Mouse (Mus musculus): ENCODE results near the gene Cd300lf. TPM values are rescaled to one million over a fixed set of nuclear protein-coding genes. Genes with fewer than 3 reads are reported as not detected.

Cd300lf gene
- polyA plus RNA-seq, 1 experiment from 2014 or later, result 0.36 TPM

DNA sequence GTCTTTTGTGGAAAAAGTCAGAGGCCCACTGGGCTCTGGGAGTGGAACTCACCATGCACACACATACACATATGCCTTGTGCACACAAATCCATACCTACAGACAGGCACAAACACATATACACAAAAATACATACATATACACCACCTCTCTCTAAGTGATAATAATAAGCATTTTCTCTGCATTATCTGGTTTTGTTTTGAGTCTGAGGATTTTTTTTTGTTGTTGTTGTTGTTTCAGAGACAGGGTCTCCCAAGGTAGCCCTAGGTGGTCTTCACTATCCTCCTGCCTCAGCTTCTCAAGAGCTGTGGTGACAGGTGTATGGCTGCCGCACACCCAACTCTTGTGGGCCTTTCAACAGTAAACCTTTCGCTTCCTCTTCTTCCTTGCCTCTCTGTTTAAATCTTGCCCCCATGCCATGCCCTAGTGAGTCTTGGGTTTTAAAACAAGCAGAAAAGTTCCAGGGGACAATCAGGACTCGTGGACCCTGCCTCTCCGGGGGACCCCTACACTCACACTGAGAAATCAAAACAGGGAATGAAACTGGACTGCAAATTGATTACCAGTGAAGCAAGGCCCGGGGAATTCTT is 33.7 kb downstream of the Cd300lf start:
- WGBS, result 65% methylated on average over 5 of the region's 5 CpGs
- Histone ChIP-seq H3K4me2 (no peak overlapping the region), H3K36me3 (no peaks in the 10 kb centered on the region), H3K27ac (no peak overlapping the region), H3K27me3 (no peaks in the 10 kb centered on the region; the same call in 1 of the 2 replicates), H3K9me3 (replicated peaks) (no peaks in the 10 kb centered on the region), H3K4me1 (0 out of 2 replicates have a peak, but pooled peaks cover 7% of the 10 kb centered on the region), H3K9ac (no peak overlapping the region), H3K4me3 (replicated peaks) (no peak overlapping the region)
- no peak for ATAC-seq (replicated peaks; ENCODE audit: low FRiP score)

DNA sequence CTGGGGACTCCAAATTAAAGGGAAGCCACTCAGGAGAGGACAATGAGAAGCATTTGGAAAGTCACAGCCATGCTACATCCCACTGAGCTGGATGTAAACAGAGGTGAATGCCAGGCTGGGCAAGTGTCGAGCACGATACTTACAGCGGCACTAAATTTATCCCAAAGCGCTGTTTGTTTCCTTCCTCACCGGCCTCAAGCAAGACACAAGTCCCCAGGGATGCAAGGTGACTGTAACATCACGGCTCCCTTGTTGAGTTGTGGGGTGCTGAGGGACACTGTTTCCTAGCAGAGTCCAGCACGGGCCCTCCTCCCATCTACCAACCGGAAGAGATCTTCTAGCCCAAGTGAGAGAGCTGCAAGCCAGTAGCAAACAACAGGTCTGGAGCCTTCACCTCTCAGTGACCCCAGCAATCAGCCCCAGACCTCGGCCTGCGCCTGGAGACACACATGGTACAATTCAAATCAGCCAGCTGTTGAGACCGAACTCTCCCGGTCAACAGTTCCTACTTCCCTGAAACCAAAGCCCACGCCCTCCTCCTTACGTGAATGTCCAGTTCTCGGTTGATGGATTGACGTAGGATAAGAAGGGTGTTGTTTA is 34.5 kb downstream of the Cd300lf start:
- H3K4me2 ChIP-seq, result no peak overlapping the region
- H3K4me1 ChIP-seq, result 0 out of 2 replicates have a peak, but pooled peaks cover 7% of the 10 kb centered on the region
- H3K4me3 ChIP-seq (replicated peaks), result no peak overlapping the region
- H3K9ac ChIP-seq, result no peak overlapping the region
- H3K27ac ChIP-seq, result no peak overlapping the region
- no peaks in the 10 kb centered on the region; the same call in 1 of the 2 replicates for H3K27me3 ChIP-seq
- H3K9me3 ChIP-seq (replicated peaks), result no peaks in the 10 kb centered on the region
- 30% methylated on average over 16 of the region's 16 CpGs for WGBS
- no peak for ATAC-seq (replicated peaks; ENCODE audit: low FRiP score)
- no peaks in the 10 kb centered on the region for H3K36me3 ChIP-seq

DNA sequence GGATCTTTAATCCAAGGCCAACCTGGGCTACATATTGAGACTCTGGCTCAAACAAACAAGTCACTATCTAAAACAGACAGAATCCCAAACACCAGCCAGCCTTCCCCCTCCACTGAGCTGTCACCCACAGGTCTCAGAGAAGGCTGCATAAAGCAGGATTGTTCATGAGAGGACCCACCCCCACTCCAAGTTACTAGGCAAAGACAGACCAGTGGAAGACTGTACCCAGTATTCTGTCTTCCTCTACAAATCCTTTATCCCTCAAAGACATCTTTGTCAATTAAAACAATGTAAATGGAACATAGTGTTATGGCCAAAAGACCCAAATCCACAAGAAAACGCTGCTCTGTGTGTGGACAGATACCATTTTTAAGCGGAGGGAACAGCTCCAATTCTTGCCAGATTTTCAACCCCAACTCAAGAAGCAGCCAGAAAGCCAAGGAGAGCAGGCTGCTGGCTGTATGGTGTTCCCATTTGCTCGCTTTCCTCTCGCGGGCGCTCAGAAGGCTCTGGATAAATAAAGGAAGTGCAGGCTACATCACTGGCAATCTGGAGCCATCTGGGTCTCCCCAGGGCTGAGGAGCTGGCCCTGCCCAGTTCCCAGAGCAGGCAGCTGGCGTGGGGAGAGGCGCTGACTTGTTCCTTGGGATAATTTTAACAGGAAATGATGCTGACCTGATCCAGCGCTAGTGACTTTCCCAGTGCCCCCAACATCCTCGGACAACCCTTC is 35.4 kb downstream of the Cd300lf start:
- Histone ChIP-seq H3K4me2 (no peak overlapping the region), H3K36me3 (no peaks in the 10 kb centered on the region), H3K27me3 (no peaks in the 10 kb centered on the region; the same call in 1 of the 2 replicates), H3K27ac (no peak overlapping the region), H3K9ac (no peak overlapping the region), H3K9me3 (replicated peaks) (0 out of 2 replicates have a peak, but pooled peaks cover 3% of the 10 kb centered on the region), H3K4me3 (replicated peaks) (no peak overlapping the region), H3K4me1 (0 out of 2 replicates have a peak, but pooled peaks cover 7% of the 10 kb centered on the region)
- ATAC-seq (replicated peaks; ENCODE audit: low FRiP score), result no peak
- WGBS, result 51% methylated on average over 10 of the region's 10 CpGs

DNA sequence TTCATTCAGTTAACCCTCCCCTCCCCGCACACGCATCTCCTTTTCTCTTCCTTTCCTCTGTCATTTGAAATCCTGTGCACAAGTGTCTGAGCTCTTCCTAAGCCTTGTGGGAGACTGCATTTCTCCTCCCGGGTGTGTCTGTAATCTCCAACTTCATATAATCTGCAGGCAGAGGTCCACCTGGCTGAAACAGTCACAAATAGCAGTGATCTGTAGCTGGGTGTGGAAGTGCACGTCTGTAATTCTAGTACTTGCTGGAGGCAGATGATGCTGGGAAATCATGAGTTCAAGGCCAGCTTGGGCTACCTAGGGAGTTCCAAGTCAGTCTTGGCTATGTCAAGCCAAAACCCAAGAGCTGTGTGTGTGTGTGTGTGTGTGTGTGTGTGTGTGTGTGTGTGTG is 41.7 kb downstream of the Cd300lf start:
- H3K27me3 ChIP-seq, result peaks cover 38% of the 10 kb centered on the region
- WGBS, result 15% methylated on average over 4 of the region's 4 CpGs

DNA sequence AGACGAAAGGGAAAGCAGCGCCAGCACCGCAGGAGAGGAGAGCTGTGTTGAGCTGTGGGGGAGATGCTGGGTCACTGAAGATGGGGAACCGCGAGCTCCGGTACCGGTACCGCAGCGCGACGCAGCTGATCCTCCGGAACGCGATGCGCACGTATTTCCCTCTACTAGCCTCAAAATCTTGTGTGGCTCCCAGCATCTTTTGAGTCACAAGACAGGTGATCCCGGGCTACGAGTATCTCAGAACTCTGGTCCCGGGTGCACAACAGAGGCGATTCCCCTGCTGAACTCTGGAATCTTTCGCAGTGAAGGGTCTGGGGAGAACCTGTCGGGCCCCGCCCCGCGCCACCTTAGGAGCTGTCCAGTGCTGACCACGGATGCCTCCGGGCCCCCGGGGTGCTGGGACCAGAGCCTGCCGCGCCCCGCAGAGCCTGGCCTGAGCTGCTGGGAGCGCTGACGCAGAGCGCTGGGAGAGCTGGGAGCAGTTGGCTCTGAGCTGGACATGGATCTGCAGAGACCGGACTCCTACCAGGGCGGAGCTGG is 42.4 kb downstream of the Cd300lf start, which contains the start of gene Rab37:
Gene Rab37 (plus strand): TSS at position 70 of the 540 bp plus-strand sequence.
- H3K27ac ChIP-seq, result no peak within 1 kb of the TSS
- WGBS, result 3% methylated on average over 36 of the region's 36 CpGs
- H3K36me3 ChIP-seq, result no peaks in the 10 kb centered on the region
- peak; percentile 64 for ATAC-seq (replicated peaks; ENCODE audit: low FRiP score)
- peak within 1 kb of the TSS; percentile 20 for H3K4me2 ChIP-seq
- no peak within 1 kb of the TSS for H3K4me3 ChIP-seq (replicated peaks)
- peaks cover 38% of the 10 kb centered on the region for H3K27me3 ChIP-seq
- H3K4me1 ChIP-seq, result peaks cover 10% of the 10 kb centered on the region
- H3K9ac ChIP-seq, result no peak within 1 kb of the TSS
- H3K9me3 ChIP-seq (replicated peaks), result peaks cover 10% of the 10 kb centered on the region; the same call in 1 of the 2 replicates

More for the DNA sequence above, 41.7 kb downstream of the Cd300lf start:
- Histone ChIP-seq H3K4me1 (peaks cover 10% of the 10 kb centered on the region), H3K9ac (no peak overlapping the region), H3K9me3 (replicated peaks) (peaks cover 10% of the 10 kb centered on the region; the same call in 1 of the 2 replicates), H3K36me3 (no peaks in the 10 kb centered on the region), H3K4me3 (replicated peaks) (no peak overlapping the region), H3K27ac (no peak overlapping the region), H3K4me2 (peak overlapping the region; percentile 20)
- no peak for ATAC-seq (replicated peaks; ENCODE audit: low FRiP score)

DNA sequence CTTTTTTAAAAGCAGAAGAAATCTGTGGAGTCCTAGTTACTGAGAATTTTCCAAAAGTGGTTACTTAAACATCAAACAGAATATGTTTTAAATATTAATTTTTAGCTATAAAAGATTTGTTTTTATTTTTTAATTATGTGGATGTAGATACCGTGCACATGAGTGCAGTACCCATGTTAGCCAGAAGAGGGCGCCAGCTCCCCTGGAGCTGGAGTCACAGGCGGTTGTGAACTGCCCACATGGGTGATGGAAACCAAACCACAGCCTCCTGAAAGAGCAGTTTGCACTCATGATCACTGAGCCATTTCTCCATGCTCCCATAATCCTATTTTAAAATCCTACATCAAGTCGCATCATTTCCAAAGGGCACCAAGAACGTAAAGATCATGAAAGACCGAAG is 43.9 kb downstream of the Cd300lf start:
- ATAC-seq (replicated peaks; ENCODE audit: low FRiP score), result no peak
- Histone ChIP-seq H3K4me1 (peaks cover 10% of the 10 kb centered on the region), H3K27me3 (peaks cover 45% of the 10 kb centered on the region), H3K9ac (no peak overlapping the region), H3K36me3 (no peaks in the 10 kb centered on the region), H3K9me3 (replicated peaks) (peaks cover 10% of the 10 kb centered on the region; the same call in 1 of the 2 replicates), H3K27ac (no peak overlapping the region), H3K4me2 (no peak overlapping the region), H3K4me3 (replicated peaks) (no peak overlapping the region)
- 67% methylated on average over 6 of the region's 6 CpGs for WGBS

DNA sequence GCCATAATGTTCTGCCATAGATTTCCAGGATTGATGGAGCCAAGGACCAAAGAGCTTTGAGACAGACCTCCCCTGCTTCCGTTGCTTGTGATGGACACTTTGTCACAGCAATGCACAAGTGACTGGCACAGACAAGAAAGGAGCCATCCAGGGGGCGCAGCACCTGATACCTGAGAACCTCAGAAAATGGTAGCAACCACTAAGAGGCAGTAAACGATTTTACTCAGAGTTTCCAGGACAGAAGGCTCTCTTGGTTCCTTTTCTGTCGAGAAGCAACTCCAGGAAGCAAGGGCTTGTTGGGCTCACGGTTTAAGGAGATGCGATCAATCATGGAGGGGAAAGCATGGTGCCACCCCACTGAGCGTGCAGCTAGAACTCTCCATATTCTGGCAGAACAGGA is 47.6 kb downstream of the Cd300lf start:
- Histone ChIP-seq H3K27ac (no peak overlapping the region), H3K4me3 (replicated peaks) (no peak overlapping the region), H3K36me3 (no peaks in the 10 kb centered on the region), H3K27me3 (peaks cover 44% of the 10 kb centered on the region), H3K9me3 (replicated peaks) (peaks cover 4% of the 10 kb centered on the region; the same call in 1 of the 2 replicates), H3K4me2 (no peak overlapping the region), H3K9ac (no peak overlapping the region), H3K4me1 (0 out of 2 replicates have a peak, but pooled peaks cover 3% of the 10 kb centered on the region)
- ATAC-seq (replicated peaks; ENCODE audit: low FRiP score), result no peak
- 54% methylated on average over 7 of the region's 7 CpGs for WGBS

DNA sequence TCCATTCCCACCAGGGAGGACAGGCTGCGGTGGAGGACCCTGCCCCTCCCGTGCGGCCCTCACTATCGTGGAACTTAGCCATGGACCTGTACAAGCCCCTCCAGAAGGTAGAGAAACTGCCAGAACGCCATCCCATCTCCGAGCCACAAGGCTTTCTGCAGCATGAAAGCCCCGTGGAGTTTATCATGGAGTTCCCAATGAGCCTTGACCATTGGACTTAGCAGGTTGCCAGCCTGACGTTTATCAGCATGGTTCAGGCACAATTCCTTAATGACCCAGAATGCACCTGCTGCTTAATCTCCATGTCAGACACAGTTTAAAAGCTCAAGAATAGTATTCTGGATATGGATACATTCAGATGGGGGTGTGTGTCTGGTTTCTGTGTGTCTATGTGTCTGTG is 48.7 kb downstream of the Cd300lf start:
- 67% methylated on average over 8 of the region's 8 CpGs for WGBS

DNA sequence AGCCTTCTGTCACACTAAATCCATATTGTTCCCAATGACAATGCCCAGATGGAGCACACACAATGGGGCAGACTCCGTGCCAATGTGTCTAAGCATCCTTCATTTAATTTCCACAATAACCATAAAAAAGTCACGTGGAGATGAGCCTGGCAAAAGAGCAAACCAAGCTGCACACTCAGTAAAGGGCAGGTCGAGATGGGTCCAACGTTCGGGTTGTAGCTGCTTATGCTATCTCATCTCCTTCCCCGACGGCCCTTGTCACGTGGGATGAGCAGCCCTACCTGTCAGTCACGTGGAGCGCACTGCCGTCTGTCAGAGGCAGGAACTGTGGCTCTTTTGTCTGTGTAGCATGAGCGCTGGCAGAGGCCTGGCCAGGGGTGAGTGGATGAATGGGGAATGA is 49.2 kb downstream of the Cd300lf start:
- no peak overlapping the region for H3K4me2 ChIP-seq
- peaks cover 30% of the 10 kb centered on the region for H3K27me3 ChIP-seq
- H3K9me3 ChIP-seq (replicated peaks), result no peaks in the 10 kb centered on the region
- H3K4me3 ChIP-seq (replicated peaks), result no peak overlapping the region
- 0 out of 2 replicates have a peak, but pooled peaks cover 2% of the 10 kb centered on the region for H3K4me1 ChIP-seq
- H3K9ac ChIP-seq, result no peak overlapping the region
- no peaks in the 10 kb centered on the region for H3K36me3 ChIP-seq
- WGBS, result 53% methylated on average over 12 of the region's 12 CpGs
- ATAC-seq (replicated peaks; ENCODE audit: low FRiP score), result no peak
- no peak overlapping the region for H3K27ac ChIP-seq

More for the DNA sequence above, 48.7 kb downstream of the Cd300lf start:
- ATAC-seq (replicated peaks; ENCODE audit: low FRiP score), result no peak
- H3K9ac ChIP-seq, result no peak overlapping the region
- no peak overlapping the region for H3K4me2 ChIP-seq
- 0 out of 2 replicates have a peak, but pooled peaks cover 2% of the 10 kb centered on the region for H3K4me1 ChIP-seq
- H3K4me3 ChIP-seq (replicated peaks), result no peak overlapping the region
- H3K27ac ChIP-seq, result no peak overlapping the region
- peaks cover 33% of the 10 kb centered on the region for H3K27me3 ChIP-seq
- peaks cover 3% of the 10 kb centered on the region; the same call in 1 of the 2 replicates for H3K9me3 ChIP-seq (replicated peaks)
- no peaks in the 10 kb centered on the region for H3K36me3 ChIP-seq

DNA sequence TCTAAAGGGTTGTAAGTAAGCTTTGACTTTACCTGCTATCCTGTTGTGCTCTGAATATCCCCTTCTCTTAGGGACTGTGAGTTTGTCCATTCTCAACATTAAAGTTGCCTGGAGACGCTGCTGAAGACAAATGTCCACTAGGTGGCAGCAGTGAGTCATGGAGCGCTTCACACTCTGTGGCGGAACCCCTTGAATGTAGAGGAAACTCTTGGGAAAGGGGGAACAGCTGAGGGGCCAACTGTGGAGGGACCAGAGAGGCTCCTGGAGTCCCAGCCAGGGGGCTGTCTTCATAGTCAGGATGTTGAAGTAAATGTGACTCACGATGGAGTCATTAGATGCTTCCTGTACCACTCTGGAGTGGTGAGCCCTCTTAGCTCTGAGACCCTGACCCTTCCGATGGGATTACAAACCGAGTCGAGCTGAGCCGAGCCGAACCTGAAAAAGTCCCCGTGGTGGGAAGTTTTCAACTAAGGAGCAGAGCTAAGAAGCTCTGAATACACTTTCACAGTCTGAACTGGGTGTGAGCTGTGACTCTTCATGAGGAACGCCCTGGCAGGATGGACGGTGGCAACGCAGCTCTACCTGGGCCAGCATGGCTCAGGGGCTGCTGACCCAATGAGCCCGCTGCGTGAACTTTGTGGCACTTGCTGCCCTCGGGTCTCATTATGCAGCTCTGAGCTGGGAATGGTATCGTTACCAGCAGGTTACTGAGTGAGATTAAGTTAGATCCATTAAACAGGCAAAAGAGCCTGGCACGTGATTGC is 50.2 kb downstream of the Cd300lf start:
- ATAC-seq (replicated peaks; ENCODE audit: low FRiP score), result no peak
- Histone ChIP-seq H3K27me3 (peaks cover 30% of the 10 kb centered on the region), H3K4me3 (replicated peaks) (no peak overlapping the region), H3K27ac (no peak overlapping the region), H3K9me3 (replicated peaks) (no peaks in the 10 kb centered on the region), H3K4me2 (no peak overlapping the region), H3K36me3 (no peaks in the 10 kb centered on the region), H3K4me1 (0 out of 2 replicates have a peak, but pooled peaks cover 2% of the 10 kb centered on the region), H3K9ac (no peak overlapping the region)
- 46% methylated on average over 18 of the region's 18 CpGs for WGBS

DNA sequence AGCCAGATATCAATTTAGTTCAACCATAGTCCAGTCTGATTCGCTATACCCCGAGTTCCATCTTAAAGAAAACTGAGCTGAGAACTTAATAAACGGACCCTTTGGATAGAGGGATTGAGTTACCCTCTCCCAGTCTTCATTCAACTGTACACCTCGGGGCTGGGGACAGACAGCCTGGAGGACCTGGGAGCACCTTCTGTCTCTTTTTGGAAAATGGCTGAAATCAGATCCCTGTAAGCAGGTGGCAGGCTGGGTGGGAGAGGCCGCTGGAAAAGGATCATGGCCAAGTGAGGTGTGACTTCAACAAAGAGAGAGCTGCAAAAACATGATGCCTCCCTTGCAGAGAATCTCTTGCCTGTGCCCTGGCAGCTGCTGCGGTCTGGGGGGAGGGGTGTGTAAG is 51.6 kb downstream of the Cd300lf start:
- WGBS, result 43% methylated on average over 6 of the region's 6 CpGs
- Histone ChIP-seq H3K27me3 (peaks cover 26% of the 10 kb centered on the region), H3K27ac (no peak overlapping the region), H3K4me2 (no peak overlapping the region), H3K4me1 (0 out of 2 replicates have a peak, but pooled peaks cover 2% of the 10 kb centered on the region), H3K36me3 (no peaks in the 10 kb centered on the region), H3K9ac (no peak overlapping the region), H3K9me3 (replicated peaks) (no peaks in the 10 kb centered on the region), H3K4me3 (replicated peaks) (no peak overlapping the region)
- 0 out of 2 replicates have a peak, but pooled peaks have one; percentile 54 for ATAC-seq (replicated peaks; ENCODE audit: low FRiP score)
